Mouse (Mus musculus) adrenal gland, adult 18-20 months (tissue): ENCODE results near the gene Dtx3. TPM values are rescaled to one million over a fixed set of nuclear protein-coding genes. Genes with fewer than 3 reads are reported as not detected.
"Not testable (repeated sequence)": the region's sequence is repeated elsewhere in the genome, so short reads cannot be mapped to it uniquely, and the experiment has no call there.

Source experiments
- DNase-seq, 2 experiments: peaks; one replicate each; pipeline ENCODE4 v3.0.0; 2021 to 2022; ENCODE audit warnings: low spot score in 2 of 2
- total RNA-seq, 2 experiments: library from RNA; stranded (reverse); gene quantifications; 1 replicate in 1 of 2; 2 replicates in 1 of 2; pipeline ENCODE4 v1.2.3; 2021

Dtx3 gene
- total RNA-seq, 2 experiments from 2014 or later = 63.0 to 67.6 TPM

DNA sequence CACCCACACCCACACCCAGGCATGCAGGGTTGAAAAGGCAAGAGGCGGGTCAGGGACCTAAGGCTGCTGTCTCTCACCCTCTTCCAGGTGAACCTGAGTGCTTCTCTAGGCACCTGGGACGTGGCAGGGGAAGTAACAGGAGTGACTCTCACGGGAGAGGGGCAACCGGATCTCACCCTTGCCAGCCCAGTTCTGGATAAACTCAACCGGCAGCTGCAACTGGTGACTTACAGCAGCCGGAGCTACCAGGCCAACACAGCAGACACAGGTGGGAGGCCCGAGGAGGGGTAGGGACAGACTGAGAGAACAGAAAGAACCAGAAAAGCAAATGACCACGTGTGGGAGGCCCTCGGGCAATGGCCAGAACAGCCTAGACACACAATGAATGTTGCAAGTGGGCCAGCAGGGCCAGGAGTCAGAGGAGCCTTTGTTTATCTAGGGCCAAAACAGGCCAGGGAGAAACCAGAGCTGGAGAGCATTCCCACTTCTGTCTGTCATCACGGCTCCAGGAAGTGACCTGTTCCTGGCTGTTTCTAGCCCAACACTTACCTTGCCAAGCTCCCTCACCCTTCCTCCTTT lies 27.8 kb downstream of the Dtx3 start:
- DNase-seq = no peak

DNA sequence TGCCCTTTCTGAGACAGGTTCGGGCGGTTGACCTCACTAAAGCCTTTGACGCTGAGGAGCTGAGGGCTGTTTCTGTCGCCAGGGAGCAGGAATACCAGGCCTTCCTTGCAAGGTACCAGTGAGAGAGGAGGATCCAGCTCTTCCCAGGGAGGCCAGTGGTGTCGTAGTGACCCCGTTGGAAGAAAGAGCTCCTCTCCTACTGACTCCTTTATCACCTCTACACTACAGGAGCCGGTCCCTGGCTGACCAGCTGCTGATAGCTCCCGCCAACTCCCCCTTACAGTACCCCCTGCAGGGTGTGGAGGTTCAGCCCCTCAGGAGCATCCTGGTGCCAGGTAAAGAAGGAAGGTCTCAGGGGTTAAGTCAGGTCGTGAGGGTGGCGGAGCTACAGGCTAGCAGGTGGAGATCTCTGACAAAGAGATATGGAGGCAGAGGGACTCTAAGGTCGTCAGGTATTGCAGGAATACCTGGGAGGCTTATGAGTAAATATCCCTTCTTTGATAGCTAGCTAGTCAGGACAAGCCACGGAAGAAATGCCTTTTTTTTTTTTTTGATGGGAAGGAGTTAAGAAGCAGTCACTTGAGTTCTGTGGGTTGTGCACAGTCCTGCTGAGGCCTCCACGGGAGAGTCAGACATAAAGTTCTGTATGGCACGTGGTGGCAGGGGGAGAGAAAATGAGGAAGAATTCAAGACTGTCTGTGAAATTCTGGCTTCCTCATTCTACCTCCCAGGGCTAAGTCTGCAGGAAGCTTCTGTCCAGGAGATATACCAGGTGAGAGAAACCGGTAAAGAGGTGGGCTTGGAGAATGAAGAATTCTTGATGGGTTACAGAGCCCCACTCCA lies 28.5 kb downstream of the Dtx3 start:
- DNase-seq = no peak

DNA sequence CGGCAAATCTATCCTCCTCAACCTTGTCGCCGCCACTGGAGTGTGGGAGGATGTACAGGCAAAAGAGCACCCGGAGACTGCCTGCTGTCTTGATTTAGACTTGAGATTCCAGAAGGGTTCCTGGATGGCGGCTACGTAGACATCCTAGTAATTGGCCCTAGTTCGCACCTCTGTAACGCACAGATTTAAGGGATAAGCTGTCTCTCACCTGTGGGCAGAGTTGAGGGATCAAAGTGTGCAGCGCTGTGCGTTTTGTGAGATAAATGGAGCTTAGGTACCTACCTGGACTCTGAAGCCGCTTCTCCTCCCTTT lies 29.2 kb downstream of the Dtx3 start:
- DNase-seq = no peak

DNA sequence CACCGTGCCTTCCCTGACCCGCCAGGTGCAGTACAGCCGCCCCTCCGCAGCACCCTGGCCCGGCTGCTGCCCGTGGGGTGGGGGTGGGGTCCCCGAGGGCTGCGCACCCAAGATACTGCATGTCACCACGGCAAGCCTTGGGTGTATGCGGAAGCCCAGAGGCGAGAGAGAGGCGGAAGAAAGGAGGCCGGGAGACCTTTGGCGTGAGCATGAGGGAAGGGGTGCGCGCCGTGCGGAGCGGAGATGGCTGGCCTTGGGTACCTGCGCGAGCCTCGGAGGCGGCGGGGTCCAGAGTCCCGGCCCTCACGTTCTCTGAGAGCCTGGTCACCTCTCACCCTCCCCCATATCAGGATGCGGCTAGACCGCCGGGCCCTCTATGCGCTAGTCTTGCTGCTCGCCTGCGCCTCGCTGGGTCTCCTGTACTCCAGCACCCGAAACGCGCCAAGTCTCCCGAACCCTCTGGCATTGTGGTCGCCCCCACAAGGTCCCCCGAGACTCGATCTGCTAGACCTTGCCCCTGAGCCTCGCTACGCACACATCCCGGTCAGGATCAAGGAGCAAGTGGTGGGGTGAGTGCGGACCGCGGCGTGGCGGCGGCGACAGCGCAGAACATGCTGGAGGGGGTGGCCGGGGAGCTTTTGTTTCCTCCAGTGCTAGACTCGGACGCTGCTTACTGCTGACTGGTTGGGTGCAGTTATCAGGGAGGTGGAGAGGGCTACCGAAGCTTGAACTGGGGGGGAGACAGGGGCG lies 29.7 kb downstream of the Dtx3 start:
- peak; percentile 35 to 46 for DNase-seq

DNA sequence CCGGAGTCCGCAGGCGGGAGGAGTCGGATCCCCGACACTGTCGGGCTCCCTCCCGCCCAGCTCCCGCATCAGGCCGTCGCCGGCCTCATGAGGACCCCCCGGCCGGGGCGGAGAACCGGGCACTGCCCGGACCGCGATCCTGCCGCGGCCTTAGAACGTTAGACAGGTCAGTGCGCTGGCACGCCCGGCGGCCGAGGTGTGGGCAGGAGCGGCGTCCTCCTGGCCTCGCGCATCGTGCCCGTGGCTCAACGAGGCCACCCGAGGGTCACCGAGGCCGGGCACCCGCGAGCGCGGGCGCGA lies 30.2 kb downstream of the Dtx3 start:
- DNase-seq = peak in 1 of 2 experiments; percentile 40

DNA sequence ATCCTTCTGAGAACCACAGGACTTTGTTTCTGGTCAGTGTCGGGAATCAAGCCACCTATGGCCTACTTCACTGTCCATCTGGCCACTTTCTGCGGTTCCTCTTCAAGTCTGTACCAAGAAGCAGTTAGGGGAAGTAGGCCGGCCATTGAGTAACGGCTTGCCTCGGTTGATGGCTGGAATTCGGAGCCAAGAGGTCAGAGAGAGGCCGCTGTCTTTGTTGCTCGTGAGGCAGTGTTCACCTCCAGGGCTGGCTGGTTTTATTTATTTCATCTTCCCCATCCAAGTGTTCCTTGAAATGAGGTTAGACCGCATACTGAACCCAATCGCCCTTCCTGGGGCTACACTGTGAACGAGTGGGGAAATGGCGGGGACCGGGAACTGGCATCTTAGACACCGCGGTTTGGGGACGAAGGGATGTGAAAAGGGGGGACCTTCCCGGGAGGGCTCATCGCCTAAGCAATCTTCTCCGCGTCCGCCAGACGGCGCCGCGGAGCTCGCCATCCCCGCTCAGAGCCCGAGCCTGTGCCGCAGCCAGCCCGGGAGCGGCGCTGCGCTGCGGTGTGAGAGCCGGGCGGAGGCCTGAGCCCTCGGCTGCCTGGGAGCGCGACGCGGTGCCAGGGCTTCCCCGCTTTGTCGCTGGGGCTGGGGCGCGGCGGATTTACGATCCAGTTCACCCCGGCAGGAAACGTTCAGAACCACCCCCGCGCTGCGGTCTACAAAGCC lies 30.7 kb downstream of the Dtx3 start, which contains the start of gene B4galnt1:
Gene B4galnt1 (plus strand): TSS at position 595 of the 723 bp plus-strand sequence.
- DNase-seq = peak; percentile 70 to 79

DNA sequence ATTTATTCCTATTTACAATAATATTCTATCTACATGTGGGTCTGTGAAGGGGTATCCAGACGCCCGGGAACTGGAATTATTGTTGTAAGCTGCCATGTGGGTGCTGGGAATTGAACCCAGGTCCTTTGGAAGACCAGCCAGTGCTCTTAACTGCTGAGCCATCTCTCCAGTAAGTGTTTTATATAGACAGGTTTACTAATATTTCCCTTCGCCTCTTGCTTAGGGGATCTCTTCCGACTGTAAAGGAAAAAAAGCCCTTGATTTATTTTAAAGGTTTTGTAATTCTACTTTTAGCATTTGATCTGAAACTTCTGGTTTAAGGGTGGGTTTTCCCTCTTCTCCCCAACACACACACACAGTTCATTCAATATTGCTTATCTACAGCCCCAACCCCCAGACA lies 31.3 kb downstream of the Dtx3 start:
- no peak for DNase-seq

DNA sequence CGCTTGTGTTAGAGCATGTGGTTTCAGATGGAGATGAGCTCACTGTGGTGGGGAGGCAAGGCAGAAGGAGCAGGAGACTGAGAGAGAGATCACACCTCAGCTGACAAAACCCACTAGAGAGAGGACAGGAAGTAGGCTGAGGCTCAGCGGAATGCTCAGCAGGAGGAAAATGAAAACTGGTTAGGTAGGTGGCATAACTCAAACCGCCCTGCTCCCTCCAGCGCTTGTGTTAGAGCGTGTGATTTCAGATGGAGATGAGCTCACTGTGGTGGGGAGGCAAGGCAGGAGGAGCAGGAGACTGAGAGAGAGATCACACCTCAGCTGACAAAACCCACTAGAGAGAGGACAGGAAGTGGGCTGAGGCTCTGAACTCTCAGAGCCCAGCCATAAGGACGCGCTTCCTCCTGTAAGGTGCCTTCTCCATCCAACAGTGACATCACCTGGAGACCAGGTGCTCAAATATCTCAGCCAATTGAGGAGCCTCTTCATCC lies 32.7 kb downstream of the Dtx3 start:
- DNase-seq = not testable (repeated sequence)

DNA sequence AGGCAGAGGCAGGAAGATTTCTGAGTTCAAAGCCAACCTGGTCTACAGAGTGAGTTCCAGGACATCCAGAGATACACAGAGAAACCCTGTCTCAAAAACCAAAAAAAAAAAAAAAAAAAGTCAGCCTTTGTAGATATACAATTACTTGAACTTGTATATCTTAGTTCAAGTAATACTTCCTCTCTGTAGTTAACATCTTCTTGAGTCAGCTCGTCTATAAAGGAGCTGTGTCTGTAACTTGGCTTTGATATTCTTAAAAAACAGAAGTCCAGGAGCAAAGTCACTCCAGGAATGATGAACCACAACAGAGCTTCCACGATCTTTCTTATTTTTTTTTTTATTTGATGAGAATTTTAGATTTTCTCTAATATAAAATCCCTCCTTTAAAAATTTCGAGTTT lies 34.8 kb downstream of the Dtx3 start:
- no peak for DNase-seq

DNA sequence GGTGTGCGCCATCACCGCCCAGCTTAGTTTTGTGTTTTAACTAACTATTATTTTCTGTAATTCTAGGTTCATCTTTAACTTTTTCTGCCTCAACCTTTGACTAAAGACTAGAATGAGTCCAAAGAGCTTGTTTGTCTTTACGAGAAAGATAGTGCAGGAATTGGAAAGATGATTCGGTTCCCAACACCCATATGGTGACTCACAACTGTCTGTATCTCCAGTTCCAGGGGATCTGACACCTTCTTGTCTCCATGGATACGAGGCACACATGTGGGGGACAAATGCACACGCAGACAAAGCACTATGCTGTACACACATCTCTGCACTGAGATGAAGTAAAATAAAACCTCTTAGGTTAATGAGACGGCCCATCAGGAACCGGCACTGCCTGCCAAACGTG lies 35.4 kb downstream of the Dtx3 start:
- DNase-seq = no peak

DNA sequence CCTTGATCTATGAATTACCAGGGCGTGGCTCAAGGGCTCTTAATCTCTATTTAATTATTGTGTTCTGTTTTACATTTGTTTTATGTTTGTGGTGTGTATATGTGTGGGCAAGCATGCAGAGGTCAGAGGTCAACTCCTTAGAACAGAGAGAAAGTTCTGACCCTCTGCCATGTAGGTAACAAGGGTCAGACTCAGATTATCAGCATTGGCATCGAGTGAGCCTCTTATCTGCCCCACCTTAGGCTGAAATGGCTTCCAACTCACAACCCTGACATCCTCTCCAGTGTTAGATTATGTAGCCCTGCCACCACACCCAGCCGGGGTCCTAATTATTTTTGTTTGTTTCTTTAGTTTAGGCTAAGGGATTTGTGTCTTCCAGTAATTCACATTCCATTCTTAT lies 37.1 kb downstream of the Dtx3 start:
- DNase-seq = no peak

DNA sequence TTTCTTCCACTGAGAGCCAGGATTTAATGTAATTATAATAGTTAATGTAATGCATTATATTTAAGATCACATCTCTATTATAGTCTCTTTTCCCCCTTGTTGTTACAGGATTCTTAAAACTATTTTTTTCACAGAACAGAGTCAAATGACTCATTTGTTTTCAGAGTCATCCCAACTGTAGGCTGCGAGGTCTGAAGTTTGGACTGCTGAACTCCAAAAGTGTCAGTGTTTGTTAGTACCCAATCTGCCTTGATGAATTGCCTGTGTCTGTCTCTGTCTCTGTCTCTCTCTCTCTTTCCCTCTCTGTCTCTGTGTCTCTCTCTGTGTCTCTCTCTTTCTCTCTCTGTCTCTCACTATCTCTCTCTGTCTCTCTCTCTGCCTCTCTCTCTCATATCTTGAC lies 39.0 kb downstream of the Dtx3 start:
- DNase-seq = no peak

DNA sequence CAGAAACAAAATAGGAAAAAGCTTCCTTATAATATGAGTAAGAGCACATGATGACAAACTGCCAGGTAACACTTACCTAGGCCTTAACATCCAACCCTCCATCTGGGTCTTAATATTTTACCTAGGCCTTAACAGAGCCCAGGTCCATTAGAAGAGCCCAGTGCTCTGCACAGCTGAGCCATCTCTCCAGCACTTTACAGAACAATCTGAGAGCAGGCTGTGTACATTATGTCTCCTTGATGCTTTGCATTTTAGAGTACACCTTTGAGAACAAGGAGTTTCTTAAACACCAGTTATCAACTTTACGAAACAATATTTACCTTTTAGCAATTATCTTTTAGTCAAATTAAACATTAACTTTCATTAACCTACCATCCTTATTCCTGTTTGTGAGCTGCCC lies 39.4 kb downstream of the Dtx3 start:
- no peak for DNase-seq

DNA sequence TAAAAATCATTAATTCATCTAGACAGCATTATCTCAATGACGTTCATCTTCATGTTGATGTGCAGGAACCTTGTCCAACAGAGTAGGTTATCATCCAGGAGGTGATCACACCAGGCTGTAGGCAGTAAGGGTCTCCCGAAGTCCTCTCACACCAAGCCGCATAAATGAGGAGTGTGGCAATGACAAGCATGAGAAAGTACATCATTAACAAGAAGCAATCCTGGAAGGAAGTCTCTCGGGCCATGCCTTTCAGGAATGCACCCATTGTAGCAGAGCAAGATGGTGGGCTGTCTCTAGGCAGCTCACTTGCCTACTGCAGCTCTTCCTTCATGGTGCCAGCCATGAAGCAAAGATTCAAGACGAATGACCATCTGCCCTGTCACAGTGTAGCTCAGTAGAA lies 40.9 kb downstream of the Dtx3 start:
- DNase-seq = no peak

DNA sequence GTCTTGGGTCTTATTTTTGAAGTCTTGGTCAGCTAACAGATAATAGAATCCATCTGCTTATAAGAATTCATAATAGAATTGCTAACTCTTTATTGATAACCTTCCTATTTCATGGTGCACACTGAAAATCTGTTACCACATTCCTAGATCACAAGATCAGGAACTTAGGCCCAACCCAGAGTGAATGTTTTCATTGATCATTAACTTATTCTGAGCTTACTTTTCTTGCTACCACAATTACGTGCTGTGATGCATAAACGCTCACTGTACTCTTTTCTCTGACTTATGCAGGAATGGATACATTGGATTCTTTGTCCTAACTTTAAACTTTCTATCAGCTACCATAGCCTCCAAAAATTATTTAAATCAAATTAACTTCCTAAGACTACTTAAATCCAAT lies 41.3 kb downstream of the Dtx3 start:
- DNase-seq = no peak

DNA sequence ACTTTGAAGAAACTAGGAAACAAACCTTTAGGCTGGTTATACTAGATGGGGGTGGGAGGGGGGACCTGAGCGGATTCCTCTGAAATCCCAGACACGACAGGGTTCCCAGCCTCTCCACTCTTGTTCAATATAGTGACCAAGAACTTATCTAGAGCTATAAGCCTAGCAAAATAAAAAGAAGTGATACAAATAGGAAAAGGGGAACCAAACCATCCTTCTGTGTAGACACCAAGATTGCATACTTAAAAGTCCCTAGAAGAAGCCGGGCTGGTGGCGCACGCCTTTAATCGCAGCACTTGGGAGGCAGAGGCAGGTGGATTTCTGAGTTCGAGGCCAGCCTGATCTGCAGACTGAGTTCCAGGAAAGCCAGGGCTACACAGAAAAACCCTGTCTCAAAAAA lies 42.2 kb downstream of the Dtx3 start:
- DNase-seq = no peak

DNA sequence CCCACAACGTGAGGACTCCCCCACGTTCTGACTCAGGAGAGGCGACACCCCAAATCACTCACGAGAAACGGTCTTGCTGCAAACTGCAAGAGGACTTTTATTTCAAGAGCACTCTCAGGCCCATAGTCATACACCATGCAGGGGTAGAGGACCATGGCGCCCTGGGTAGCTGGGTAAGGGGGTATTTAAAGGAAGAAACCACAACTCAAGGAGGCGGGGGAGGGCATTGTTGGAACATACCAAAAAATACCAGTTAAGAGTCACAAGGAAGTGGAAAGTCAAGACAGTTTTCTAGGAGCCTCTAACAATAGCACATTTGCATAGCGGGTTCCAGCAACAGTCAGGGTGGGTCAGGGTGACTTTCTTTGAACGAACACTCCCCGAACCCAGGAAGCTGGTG lies 43.0 kb downstream of the Dtx3 start:
- DNase-seq = not testable (repeated sequence)

DNA sequence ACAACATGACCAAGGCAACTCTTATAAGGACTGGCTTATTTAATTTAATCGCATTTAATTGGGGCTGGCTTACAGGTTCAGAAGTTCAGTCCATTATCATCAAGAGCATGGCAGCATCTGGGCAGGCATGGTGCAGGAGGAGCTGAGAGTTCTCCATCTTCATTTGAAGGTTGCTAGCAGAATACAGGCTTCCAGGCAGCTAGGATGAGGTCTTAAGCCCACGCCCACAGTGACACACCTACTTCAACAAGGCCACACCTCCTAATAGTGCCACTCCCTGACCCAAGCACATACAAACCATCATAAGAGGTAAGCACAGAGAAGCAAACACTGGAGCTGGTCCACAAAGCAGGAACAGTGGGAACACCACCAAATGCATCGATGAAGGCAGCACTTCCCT lies 44.3 kb downstream of the Dtx3 start:
- DNase-seq = not testable (repeated sequence)

DNA sequence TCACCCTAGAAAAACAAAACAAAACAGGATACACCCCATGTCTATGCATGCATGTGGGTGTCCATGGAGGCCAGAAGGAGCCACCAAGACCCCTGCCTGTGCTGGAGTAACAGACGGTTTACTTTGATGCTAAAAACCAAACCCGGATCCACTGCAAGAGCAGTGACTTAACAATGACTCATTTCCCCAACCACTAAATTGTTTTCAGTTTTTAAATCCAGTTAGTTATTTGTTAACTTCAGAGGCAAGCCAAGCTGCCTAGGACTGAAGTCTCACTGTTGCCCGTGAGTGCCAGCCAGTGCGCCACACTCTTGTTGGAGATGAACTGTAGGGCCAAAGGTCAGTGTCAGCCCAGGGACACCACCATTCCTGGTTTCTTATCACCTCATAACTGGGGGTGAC lies 45.1 kb downstream of the Dtx3 start:
- DNase-seq = no peak

DNA sequence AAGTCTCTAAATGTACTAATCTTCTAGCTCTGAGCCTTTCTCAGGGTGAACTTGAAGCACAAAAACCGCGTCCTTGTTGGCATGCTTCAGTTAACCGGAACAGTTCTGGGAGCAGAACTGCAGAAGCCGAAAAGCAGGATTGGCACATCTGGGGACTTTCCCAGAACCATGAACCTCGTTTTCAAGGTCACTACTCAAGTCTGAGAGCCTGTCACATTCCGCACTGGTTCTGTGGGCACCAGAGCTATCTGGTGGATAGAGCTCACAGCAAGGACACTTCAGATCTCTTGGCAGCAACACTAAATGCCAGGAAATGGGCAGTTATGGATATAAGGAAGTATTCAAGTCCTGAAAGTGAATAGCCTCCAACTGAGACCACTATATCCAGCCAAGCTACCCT lies 48.4 kb downstream of the Dtx3 start:
- DNase-seq = no peak

DNA sequence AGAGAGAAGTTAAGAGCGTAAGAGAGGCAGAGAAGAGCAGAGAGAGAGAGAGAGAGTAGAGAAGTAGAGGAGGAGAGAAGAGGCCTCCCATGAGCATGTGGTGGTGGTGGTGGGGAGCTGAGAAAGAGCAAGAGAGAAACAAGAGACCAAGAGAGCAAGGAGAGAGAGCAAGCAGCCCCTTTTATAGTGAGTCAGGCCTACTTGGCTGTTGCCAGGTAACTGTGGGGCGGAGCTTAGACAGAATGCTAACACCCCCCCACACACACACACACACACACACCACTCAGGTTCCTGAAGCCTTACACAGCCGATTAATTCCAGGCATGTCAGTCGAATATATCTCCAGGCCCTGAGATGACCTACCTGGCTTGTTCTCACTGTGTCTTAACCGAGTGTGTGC lies 50.2 kb downstream of the Dtx3 start:
- no peak for DNase-seq

DNA sequence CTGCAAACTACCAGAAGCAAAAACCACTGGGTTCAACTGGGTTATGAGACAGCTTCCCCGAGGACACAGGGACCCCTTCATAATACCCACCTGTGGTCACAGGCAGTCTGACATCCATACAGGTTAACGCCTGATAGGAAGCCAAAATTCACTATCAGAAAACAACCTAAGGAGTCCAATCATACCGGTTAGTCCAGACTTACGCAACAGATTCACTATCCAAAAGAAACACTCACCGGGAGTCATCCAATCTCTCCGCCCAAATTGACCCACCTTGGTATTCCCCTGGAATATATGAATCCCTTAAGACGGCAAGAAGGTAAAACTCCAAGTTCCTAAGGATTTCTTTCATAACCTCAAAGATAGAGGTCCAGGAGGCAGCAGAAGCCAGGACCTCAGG lies 51.0 kb downstream of the Dtx3 start:
- DNase-seq = no peak
